Mouse (Mus musculus) kidney, postnatal 0 days (tissue): ENCODE measurements at regions not wholly inside any gene's neighbourhood (a gene's known extent, or its start where the extent isn't known, plus 50 kb on each side); places are given as distances from the start of the nearest gene placed in this dataset.

Experiments
- ATAC-seq: fragments of 200-750 bp; cut with Nextera tagmentation; replicated peaks from 2 replicates; pipeline ENCODE4 v1.8.0; 2017; ENCODE audit warnings: low read depth, moderate number of reproducible peaks, moderate TSS enrichment, moderate library complexity; ENCODE audit not compliant: low FRiP score
- DNase-seq: peaks from one replicate; pipeline ENCODE4 v3.0.0-alpha.2; 2016; ENCODE audit warnings: low spot score
- H3K27ac ChIP-seq: fragments of 300-500 bp; sonication (generic); 2 replicates; pipeline ENCODE4 v1.5.1; 2014; ENCODE audit warnings: mild to moderate bottlenecking
- H3K27me3 ChIP-seq: fragments of 300-500 bp; sonication (generic); 2 replicates; pipeline ENCODE4 v1.6.1; 2014; ENCODE audit warnings: low read length, mixed read lengths; ENCODE audit not compliant: insufficient read depth
- H3K36me3 ChIP-seq: fragments of 300-500 bp; sonication (generic); 2 replicates; pipeline ENCODE4 v1.6.1; 2014; ENCODE audit warnings: low read length, mixed read lengths; ENCODE audit not compliant: insufficient read depth
- H3K4me1 ChIP-seq: fragments of 300-500 bp; sonication (generic); replicated peaks from 2 replicates; pipeline ENCODE4 v1.6.1; 2014; ENCODE audit warnings: antibody characterized with exemption, low read length, mixed read lengths; ENCODE audit not compliant: insufficient read depth
- H3K4me2 ChIP-seq: fragments of 300-500 bp; sonication (generic); 2 replicates; pipeline ENCODE4 v1.6.1; 2014; ENCODE audit warnings: mild to moderate bottlenecking, low read length, moderate library complexity, mixed read lengths
- H3K4me3 ChIP-seq: fragments of 300-500 bp; sonication (generic); replicated peaks from 2 replicates; pipeline ENCODE4 v1.5.1; 2014; ENCODE audit warnings: low read depth, low read length
- H3K9ac ChIP-seq: fragments of 300-500 bp; sonication (generic); 2 replicates; pipeline ENCODE4 v1.6.1; 2014; ENCODE audit warnings: low read depth, low read length
- H3K9me3 ChIP-seq: fragments of 300-500 bp; sonication (generic); replicated peaks from 2 replicates; pipeline ENCODE4 v1.6.1; 2016; ENCODE audit warnings: low read length, inconsistent platforms, mixed read lengths
- CTCF ChIP-seq: IDR thresholded peaks from 2 replicates; pipeline ENCODE4 v1.5.1; 2016; ENCODE audit warnings: antibody characterized with exemption, low read depth, mild to moderate bottlenecking, moderate library complexity
- WGBS: fragments of 180-500 bp; shearing (Covaris S2); extraction: QIAGEN DNeasy Blood & Tissue Kit; methylation state at CpG from one replicate; pipeline ENCODE4 v1.1.7; 2014; 5-methylcytosine and 5-hydroxymethylcytosine counted together

DNA sequence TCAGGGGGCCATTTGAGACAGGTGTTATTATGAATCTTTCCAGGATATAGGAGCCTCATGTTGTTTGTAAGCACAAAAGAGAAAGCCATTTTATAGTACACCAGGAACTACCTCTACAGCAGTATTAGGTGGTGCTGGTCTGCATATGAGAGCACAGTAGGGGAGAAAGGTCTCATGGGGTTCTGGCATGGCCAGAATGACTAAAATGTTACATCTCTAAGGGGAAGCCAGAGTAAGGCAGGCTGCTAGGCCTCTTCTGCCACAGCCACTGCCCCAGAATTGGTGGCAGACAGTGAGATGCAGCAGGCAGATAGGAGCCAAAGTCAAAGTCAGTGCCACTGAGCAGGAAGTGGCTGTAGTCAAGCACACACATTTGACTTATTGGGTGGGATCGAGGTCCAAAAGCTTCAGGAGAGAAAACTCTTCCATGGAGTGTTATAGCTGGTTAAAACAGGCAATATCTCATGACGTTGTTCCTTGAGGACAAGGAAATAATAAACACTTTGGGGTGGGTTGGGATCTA is 147.2 kb downstream of the Hira start:
- no peak overlapping the region for H3K4me2 ChIP-seq
- H3K9ac ChIP-seq = no peak overlapping the region
- WGBS = 86% methylated on average over 2 of the region's 2 CpGs

DNA sequence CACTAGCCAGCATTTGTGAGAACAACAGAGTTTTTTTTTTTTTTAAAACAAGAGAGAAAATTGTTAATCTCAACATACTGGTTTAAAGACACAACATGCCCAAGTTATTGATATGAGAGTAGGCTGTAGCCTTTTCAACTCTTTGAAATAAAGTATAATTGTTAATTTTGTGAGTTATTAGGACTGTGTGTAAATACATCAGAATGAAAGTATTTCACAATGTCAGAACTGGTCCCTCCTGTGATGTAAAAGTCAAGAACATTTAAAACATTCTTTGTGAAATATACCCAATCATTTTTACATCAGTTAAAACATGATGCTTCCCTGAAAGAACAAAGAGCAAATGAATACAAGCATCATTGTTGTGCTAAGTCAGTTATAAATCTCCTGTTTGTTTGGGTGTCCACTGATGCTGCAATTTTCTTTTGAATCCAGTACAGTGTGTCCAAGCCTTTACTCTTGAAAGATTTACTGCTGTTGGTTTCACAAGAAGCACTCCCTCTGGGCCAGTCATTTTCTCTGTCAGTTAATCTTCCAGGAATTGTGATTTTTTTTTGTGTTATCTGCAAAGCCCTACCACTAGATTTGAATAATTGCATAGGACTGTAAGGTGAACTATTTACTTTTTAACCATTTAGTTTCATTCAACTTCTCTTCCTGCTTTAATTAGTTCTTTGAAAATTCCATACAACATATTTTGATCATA is 148.5 kb downstream of the Hira start:
- TF ChIP-seq CTCF = no peak
- ATAC-seq (no peak), DNase-seq (no peak)
- Histone ChIP-seq H3K4me3 (no peak overlapping the region), H3K27me3 (no peaks in the 10 kb centered on the region), H3K36me3 (no peaks in the 10 kb centered on the region), H3K4me2 (no peak overlapping the region), H3K9me3 (no peaks in the 10 kb centered on the region), H3K27ac (no peak overlapping the region), H3K9ac (no peak overlapping the region), H3K4me1 (no peaks in the 10 kb centered on the region)

More for the DNA sequence above, 147.2 kb downstream of the Hira start:
- Histone ChIP-seq H3K36me3 (no peaks in the 10 kb centered on the region), H3K9me3 (no peaks in the 10 kb centered on the region), H3K27ac (no peak overlapping the region), H3K4me3 (no peak overlapping the region), H3K4me1 (no peaks in the 10 kb centered on the region), H3K27me3 (no peaks in the 10 kb centered on the region)
- ATAC-seq (no peak), DNase-seq (no peak)
- no peak for TF ChIP-seq CTCF

DNA sequence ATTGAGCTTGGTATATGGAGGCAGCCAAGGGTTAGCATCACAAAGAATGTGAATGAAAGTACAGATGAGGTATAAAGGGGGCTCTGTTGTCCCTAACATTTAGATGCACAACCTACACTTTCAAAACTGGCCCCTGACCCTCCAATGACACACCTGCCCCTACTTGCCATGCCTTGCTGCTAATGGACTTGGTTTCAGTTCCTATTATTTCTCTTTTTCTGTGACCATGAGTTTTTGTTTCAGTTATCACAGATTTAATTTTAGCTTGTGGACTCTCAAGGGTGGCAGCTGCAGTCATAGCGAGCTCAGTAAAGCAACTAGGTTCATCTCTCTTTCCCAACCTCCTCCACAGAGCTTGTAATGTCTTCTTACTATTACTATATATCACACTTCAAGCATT is 150.3 kb downstream of the Hira start:
- Histone ChIP-seq H3K27ac (no peak overlapping the region), H3K9me3 (no peaks in the 10 kb centered on the region), H3K9ac (no peak overlapping the region), H3K4me2 (no peak overlapping the region), H3K36me3 (no peaks in the 10 kb centered on the region), H3K4me1 (no peaks in the 10 kb centered on the region), H3K27me3 (no peaks in the 10 kb centered on the region), H3K4me3 (no peak overlapping the region)
- ATAC-seq (no peak), DNase-seq (no peak)
- 81% methylated on average over 1 of the region's 1 CpGs for WGBS
- no peak for TF ChIP-seq CTCF

DNA sequence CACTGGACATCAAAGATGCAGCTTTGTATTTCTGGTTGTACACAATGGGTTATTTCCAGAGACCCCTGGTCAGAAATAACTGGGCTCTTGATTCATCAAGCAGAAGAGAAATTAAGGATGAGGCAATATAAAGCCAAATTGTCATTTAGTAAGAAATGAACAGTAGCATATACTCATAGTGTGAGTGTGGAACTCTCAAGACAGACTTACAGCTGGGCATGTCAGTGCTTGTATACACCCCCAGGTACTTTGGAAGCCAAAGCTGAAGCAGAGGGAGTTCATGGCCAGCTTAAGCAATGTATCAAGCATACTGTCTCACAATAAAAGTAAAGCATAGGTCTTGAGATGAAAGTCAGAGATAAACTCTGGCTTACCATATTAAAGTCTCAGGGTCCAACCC is 155.7 kb downstream of the Hira start:
- Histone ChIP-seq H3K36me3 (no peaks in the 10 kb centered on the region), H3K4me2 (no peak overlapping the region), H3K9me3 (no peaks in the 10 kb centered on the region), H3K9ac (no peak overlapping the region), H3K27ac (no peak overlapping the region), H3K4me3 (no peak overlapping the region), H3K4me1 (no peaks in the 10 kb centered on the region), H3K27me3 (no peaks in the 10 kb centered on the region)
- ATAC-seq = no peak
- TF ChIP-seq CTCF = no peak
- no peak for DNase-seq

DNA sequence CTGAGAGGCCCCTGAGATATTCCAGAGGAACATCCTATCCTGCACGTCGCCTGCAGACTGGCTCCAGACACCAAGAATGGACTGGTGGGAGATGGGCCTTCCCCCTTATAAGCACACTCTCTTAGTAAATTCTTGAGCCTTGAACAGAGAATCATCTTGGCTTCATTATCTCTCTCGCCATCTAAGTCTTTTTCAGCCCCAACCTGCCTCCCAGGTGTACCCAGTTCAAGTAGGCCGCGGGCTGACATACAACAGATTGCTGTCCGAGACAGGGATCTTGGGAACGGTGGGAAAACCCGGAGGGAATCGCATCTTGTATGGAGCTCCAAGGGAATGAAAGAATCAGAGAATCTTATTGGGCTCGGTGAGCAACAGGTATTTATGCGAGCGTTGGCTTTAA is 158.9 kb downstream of the Hira start:
- no peak overlapping the region for H3K9ac ChIP-seq
- H3K4me3 ChIP-seq = no peak overlapping the region
- H3K4me2 ChIP-seq = no peak overlapping the region
- no peaks in the 10 kb centered on the region for H3K9me3 ChIP-seq
- H3K27me3 ChIP-seq = no peaks in the 10 kb centered on the region
- ATAC-seq (no peak), DNase-seq (no peak)
- H3K36me3 ChIP-seq = no peaks in the 10 kb centered on the region
- WGBS = 83% methylated on average over 12 of the region's 12 CpGs
- H3K4me1 ChIP-seq = no peaks in the 10 kb centered on the region
- TF ChIP-seq CTCF = no peak
- H3K27ac ChIP-seq = no peak overlapping the region

DNA sequence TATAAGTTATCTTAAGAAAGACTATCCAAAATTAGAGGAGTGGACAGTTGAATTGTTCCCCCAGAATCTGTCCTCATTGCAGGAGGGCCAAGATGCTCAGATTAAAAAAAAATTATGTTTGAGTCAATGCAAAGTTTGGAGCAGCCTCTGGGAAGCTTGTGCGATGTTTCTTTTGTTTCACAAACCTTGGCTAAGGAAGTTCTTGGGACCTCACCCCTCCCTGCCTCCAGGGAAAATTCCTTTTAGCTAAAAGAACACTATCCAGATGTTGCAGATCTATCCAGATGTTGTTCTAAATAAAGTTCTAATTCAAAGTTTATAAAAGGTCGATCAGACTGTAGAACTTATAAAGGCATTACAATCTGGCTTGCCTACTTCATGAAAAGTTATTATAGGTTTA is 160.8 kb downstream of the Hira start:
- Histone ChIP-seq H3K9ac (no peak overlapping the region), H3K9me3 (no peaks in the 10 kb centered on the region), H3K27me3 (no peaks in the 10 kb centered on the region), H3K4me3 (no peak overlapping the region), H3K36me3 (no peaks in the 10 kb centered on the region), H3K4me2 (no peak overlapping the region), H3K27ac (no peak overlapping the region), H3K4me1 (no peaks in the 10 kb centered on the region)
- DNase-seq = no peak
- 79% methylated on average over 2 of the region's 2 CpGs for WGBS
- no peak for ATAC-seq
- TF ChIP-seq CTCF = no peak

DNA sequence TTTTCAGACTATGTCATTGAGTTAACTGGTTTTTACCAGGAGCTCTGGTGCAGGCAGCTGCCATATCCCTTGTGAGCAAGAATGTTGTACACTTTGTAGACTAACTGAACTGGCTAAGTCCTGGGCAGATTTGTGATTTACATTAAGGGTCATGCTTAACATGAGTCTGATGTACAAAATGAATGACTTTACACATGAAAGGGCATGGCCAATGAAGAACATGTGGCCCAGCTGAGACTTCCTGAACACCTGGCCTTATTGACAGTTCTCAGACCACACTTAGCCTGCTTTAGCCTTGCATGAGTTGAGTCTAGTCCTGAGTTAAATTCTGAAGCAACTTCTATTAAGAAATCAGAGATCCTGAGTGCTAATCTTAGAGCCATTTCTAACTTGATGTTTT is 176.0 kb downstream of the Hira start:
- H3K27ac ChIP-seq = no peak overlapping the region
- no peak overlapping the region for H3K4me2 ChIP-seq
- no peak overlapping the region for H3K4me3 ChIP-seq
- H3K4me1 ChIP-seq = no peaks in the 10 kb centered on the region
- ATAC-seq (no peak), DNase-seq (no peak)
- H3K27me3 ChIP-seq = no peaks in the 10 kb centered on the region
- no peaks in the 10 kb centered on the region for H3K9me3 ChIP-seq
- TF ChIP-seq CTCF = no peak
- H3K36me3 ChIP-seq = no peaks in the 10 kb centered on the region
- H3K9ac ChIP-seq = no peak overlapping the region
